Mouse (Mus musculus) limb, embryonic 13.5 days (tissue): ENCODE measurements around the gene Ppa1. TPM values are rescaled to one million over a fixed set of nuclear protein-coding genes. Genes with fewer than 3 reads are reported as not detected.
A peak's percentile ranks its signal among the peaks of the same experiment; 100 is the strongest.

Experiments
- ATAC-seq: fragments of 200-750 bp; cut with Nextera tagmentation; 2 replicates; pipeline ENCODE4 v1.8.0; 2017; ENCODE audit warnings: low read depth, moderate number of reproducible peaks, moderate TSS enrichment; ENCODE audit not compliant: low FRiP score
- H3K27ac ChIP-seq: fragments of 300-500 bp; sonication (generic); 2 replicates; pipeline ENCODE4 v1.5.1; 2015; ENCODE audit warnings: inconsistent platforms, mild to moderate bottlenecking, moderate library complexity
- H3K27me3 ChIP-seq: fragments of 300-500 bp; sonication (generic); 2 replicates; pipeline ENCODE4 v1.6.1; 2015; ENCODE audit warnings: mild to moderate bottlenecking, inconsistent platforms
- H3K36me3 ChIP-seq: fragments of 300-500 bp; sonication (generic); 2 replicates; pipeline ENCODE4 v1.6.1; 2015; ENCODE audit warnings: inconsistent platforms, mild to moderate bottlenecking, moderate library complexity
- H3K4me1 ChIP-seq: fragments of 300-500 bp; sonication (generic); 2 replicates; pipeline ENCODE4 v1.6.1; 2015; ENCODE audit warnings: inconsistent platforms
- H3K4me2 ChIP-seq: fragments of 300-500 bp; sonication (generic); replicated peaks from 2 replicates; pipeline ENCODE4 v1.6.1; 2015; ENCODE audit warnings: inconsistent platforms, mild to moderate bottlenecking, moderate library complexity
- H3K4me3 ChIP-seq: fragments of 300-500 bp; sonication (generic); 2 replicates; pipeline ENCODE4 v1.5.1; 2015; ENCODE audit warnings: moderate library complexity, mild to moderate bottlenecking, inconsistent platforms
- H3K9ac ChIP-seq: fragments of 300-500 bp; sonication (generic); 2 replicates; pipeline ENCODE4 v1.6.1; 2015; ENCODE audit warnings: mild to moderate bottlenecking, inconsistent platforms
- H3K9me3 ChIP-seq: fragments of 300-500 bp; sonication (generic); 2 replicates; pipeline ENCODE4 v1.6.1; 2016; ENCODE audit warnings: inconsistent platforms
- WGBS: fragments of 180-500 bp; shearing (Covaris S2); methylation state at CpG from one replicate; pipeline ENCODE4 v1.1.7; 2015; 5-methylcytosine and 5-hydroxymethylcytosine counted together
- polyA plus RNA-seq: library from polyadenylated mRNA; unstranded; fragments of >200 nt; fragmentation: Nextera tagmentation; extraction: Ambion mirVana; gene quantifications from 2 replicates; pipeline ENCODE4 v1.2.1, GENCODE M21; 2015

Gene Ppa1
- polyA plus RNA-seq, 1 experiment from 2014 or later, result 209 TPM

- H3K9ac ChIP-seq, result no peak overlapping the region
These were observed 58.3 kb downstream of the Ppa1 start for GRCm38 (mm10) chr10:61706412-61707375.

GRCm38 (mm10) chr10:61713601-61714000 lies 65.2 kb downstream of the Ppa1 start:
- no peak for ATAC-seq

More at GRCm38 (mm10) chr10:61706412-61707375, 58.3 kb downstream of the Ppa1 start:
- Histone ChIP-seq H3K4me3 (no peak overlapping the region), H3K27me3 (no peaks in the 10 kb centered on the region), H3K36me3 (peaks cover 27% of the 10 kb centered on the region), H3K9me3 (no peaks in the 10 kb centered on the region), H3K4me1 (no peaks in the 10 kb centered on the region), H3K4me2 (no peak overlapping the region), H3K27ac (no peak overlapping the region)
- ATAC-seq, result no peak
- 72% methylated on average over 6 of the region's 6 CpGs for whole genome bisulfite sequencing

GRCm38 (mm10) chr10:61714146-61714545 lies 65.8 kb downstream of the Ppa1 start:
- Histone ChIP-seq H3K4me3 (no peak overlapping the region), H3K9me3 (no peaks in the 10 kb centered on the region), H3K27me3 (no peaks in the 10 kb centered on the region), H3K36me3 (no peaks in the 10 kb centered on the region), H3K9ac (no peak overlapping the region), H3K27ac (no peak overlapping the region), H3K4me2 (no peak overlapping the region), H3K4me1 (peaks cover 15% of the 10 kb centered on the region)
- 93% methylated on average over 4 of the region's 4 CpGs for WGBS
- no peak for ATAC-seq

More at GRCm38 (mm10) chr10:61713601-61714000, 65.2 kb downstream of the Ppa1 start:
- no peak overlapping the region for H3K4me3 ChIP-seq
- H3K4me2 ChIP-seq, result no peak overlapping the region
- H3K9ac ChIP-seq, result no peak overlapping the region
- 66% methylated on average over 3 of the region's 3 CpGs for WGBS
- H3K27me3 ChIP-seq, result no peaks in the 10 kb centered on the region
- H3K36me3 ChIP-seq, result no peaks in the 10 kb centered on the region
- no peaks in the 10 kb centered on the region for H3K9me3 ChIP-seq
- no peak overlapping the region for H3K27ac ChIP-seq
- peaks cover 15% of the 10 kb centered on the region for H3K4me1 ChIP-seq

GRCm38 (mm10) chr10:61714771-61715461 lies 66.6 kb downstream of the Ppa1 start, which contains the start of gene Aifm2:
Gene Aifm2, plus strand, starts transcription at chr10:61715263.
- Histone ChIP-seq H3K27me3 (no peaks in the 10 kb centered on the region), H3K36me3 (no peaks in the 10 kb centered on the region), H3K4me3 (peak within 1 kb of the TSS; percentile 64), H3K27ac (no peak within 1 kb of the TSS), H3K4me2 (peak within 1 kb of the TSS; percentile 88), H3K9me3 (no peaks in the 10 kb centered on the region), H3K9ac (peak within 1 kb of the TSS; percentile 67), H3K4me1 (peaks cover 15% of the 10 kb centered on the region)
- 13% methylated on average over 35 of the region's 36 CpGs for WGBS
- ATAC-seq, result peak; percentile 92

- Histone ChIP-seq H3K27ac (no peak overlapping the region), H3K36me3 (no peaks in the 10 kb centered on the region), H3K4me1 (peaks cover 15% of the 10 kb centered on the region), H3K4me2 (peak overlapping the region; percentile 88), H3K27me3 (no peaks in the 10 kb centered on the region), H3K4me3 (peak overlapping the region; percentile 64), H3K9ac (peak overlapping the region; percentile 67), H3K9me3 (no peaks in the 10 kb centered on the region)
- WGBS, result 4% methylated on average over 11 of the region's 11 CpGs
- ATAC-seq, result peak; percentile 73
These were observed 67.1 kb downstream of the Ppa1 start for GRCm38 (mm10) chr10:61715462-61715837.

- 73% methylated on average over 7 of the region's 7 CpGs for WGBS
- Histone ChIP-seq H3K36me3 (no peaks in the 10 kb centered on the region), H3K9me3 (no peaks in the 10 kb centered on the region), H3K4me1 (peaks cover 15% of the 10 kb centered on the region), H3K4me2 (peak overlapping the region; percentile 88), H3K4me3 (peak overlapping the region; percentile 64), H3K27me3 (no peaks in the 10 kb centered on the region), H3K27ac (no peak overlapping the region), H3K9ac (0 out of 2 replicates have a peak overlapping the region, but pooled peaks have one; percentile 67)
- no peak for ATAC-seq
These were observed 67.9 kb downstream of the Ppa1 start for GRCm38 (mm10) chr10:61715996-61716864.

GRCm38 (mm10) chr10:61717406-61718296 lies 69.3 kb downstream of the Ppa1 start:
- H3K4me2 ChIP-seq, result no peak overlapping the region
- H3K9me3 ChIP-seq, result no peaks in the 10 kb centered on the region
- no peak for ATAC-seq
- 88% methylated on average over 12 of the region's 12 CpGs for WGBS
- H3K4me3 ChIP-seq, result no peak overlapping the region
- H3K27ac ChIP-seq, result no peak overlapping the region
- no peaks in the 10 kb centered on the region for H3K36me3 ChIP-seq
- H3K9ac ChIP-seq, result no peak overlapping the region
- H3K27me3 ChIP-seq, result no peaks in the 10 kb centered on the region
- peaks cover 15% of the 10 kb centered on the region for H3K4me1 ChIP-seq

DNA sequence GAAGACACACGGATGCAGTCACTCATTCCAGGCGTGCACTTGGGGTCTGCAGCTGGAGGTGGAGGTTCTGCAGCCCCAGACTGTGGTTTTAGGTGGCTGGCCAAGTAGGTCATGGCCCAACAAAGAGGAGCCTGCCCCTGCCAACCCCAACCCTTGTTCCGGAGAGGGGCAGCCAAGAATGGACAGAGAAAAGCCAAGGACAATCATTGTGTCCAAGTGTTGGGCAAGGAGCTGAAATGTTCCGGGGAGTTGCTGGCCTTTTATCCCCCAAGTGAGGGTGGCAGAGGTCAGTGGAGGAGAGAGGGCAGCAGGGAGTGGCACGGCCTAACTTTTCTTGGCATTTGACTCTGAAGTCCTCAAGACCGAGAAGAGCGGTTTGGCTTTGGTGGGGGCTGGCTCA lies 72.0 kb downstream of the Ppa1 start:
- H3K9ac ChIP-seq, result no peak overlapping the region
- 92% methylated on average over 7 of the region's 7 CpGs for WGBS

DNA sequence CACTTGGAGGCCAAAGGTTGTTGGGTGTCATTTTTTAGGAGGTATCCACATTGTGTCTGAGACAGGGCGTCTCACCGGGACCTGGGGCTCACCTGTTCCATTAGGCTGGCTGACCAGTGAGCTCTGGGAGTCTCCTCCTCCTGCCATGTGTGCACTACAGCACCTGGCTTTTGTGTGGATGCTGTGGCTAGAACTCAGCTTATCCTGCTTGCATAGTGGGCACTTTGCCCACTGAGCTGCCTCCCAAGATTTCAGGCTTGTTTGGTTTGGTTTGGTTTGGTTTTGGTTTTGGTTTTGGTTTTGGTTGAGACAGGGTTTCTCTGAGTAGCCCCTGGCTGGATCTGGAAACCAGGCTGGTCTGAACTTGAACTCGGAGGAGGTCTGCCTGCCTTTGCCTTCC lies 73.9 kb downstream of the Ppa1 start:
- 79% methylated on average over 3 of the region's 3 CpGs for WGBS

More for the DNA sequence above, 72.0 kb downstream of the Ppa1 start:
- Histone ChIP-seq H3K4me1 (peaks cover 11% of the 10 kb centered on the region), H3K9me3 (no peaks in the 10 kb centered on the region), H3K4me2 (no peak overlapping the region), H3K27ac (no peak overlapping the region), H3K4me3 (no peak overlapping the region), H3K36me3 (no peaks in the 10 kb centered on the region), H3K27me3 (no peaks in the 10 kb centered on the region)
- no peak for ATAC-seq

DNA sequence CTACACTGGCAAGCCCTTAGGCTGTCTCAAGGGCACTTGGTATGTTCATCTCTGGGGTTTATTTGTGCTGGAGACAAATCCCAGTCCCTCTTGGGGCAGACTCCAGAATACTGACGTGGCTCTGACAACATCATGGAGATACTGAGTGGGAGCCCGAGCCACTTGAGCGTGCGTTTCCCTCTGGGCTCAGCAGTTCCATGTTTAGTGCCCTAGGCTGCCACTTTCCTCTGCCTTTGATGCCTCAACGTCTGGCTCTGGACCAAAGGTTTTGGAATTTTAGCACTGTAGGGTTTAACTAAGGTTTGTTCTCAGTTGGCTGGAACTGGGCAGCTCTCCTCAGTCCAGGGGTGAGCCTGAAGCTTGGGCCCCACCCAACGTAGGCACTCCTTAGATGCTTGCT lies 74.9 kb downstream of the Ppa1 start:
- Histone ChIP-seq H3K27me3 (no peaks in the 10 kb centered on the region), H3K9ac (no peak overlapping the region), H3K4me2 (no peak overlapping the region), H3K9me3 (no peaks in the 10 kb centered on the region), H3K4me1 (no peaks in the 10 kb centered on the region), H3K27ac (no peak overlapping the region), H3K4me3 (no peak overlapping the region), H3K36me3 (peaks cover 9% of the 10 kb centered on the region; the same call in 1 of the 2 replicates)
- 71% methylated on average over 6 of the region's 6 CpGs for WGBS
- ATAC-seq, result no peak

More for the DNA sequence above, 73.9 kb downstream of the Ppa1 start:
- no peak overlapping the region for H3K27ac ChIP-seq
- no peaks in the 10 kb centered on the region for H3K9me3 ChIP-seq
- H3K4me3 ChIP-seq, result no peak overlapping the region
- no peaks in the 10 kb centered on the region for H3K4me1 ChIP-seq
- H3K36me3 ChIP-seq, result peaks cover 3% of the 10 kb centered on the region; the same call in 1 of the 2 replicates
- no peak overlapping the region for H3K4me2 ChIP-seq
- ATAC-seq, result no peak
- no peak overlapping the region for H3K9ac ChIP-seq
- H3K27me3 ChIP-seq, result no peaks in the 10 kb centered on the region
